Mouse (Mus musculus): Measurements from ENCODE around the gene Zfp992. TPM values are rescaled to one million over a fixed set of nuclear protein-coding genes. Genes with fewer than 3 reads are reported as not detected.
A peak's percentile ranks its signal among the peaks of the same experiment; 100 is the strongest.
"Not testable (repeated sequence)": the region's sequence is repeated elsewhere in the genome, so short reads cannot be mapped to it uniquely, and the experiment has no call there.

The Zfp992 gene
- polyA plus RNA-seq (2015; fragmentation: Nextera tagmentation; extraction: Ambion mirVana) = 2.7 TPM in 2 replicates

DNA sequence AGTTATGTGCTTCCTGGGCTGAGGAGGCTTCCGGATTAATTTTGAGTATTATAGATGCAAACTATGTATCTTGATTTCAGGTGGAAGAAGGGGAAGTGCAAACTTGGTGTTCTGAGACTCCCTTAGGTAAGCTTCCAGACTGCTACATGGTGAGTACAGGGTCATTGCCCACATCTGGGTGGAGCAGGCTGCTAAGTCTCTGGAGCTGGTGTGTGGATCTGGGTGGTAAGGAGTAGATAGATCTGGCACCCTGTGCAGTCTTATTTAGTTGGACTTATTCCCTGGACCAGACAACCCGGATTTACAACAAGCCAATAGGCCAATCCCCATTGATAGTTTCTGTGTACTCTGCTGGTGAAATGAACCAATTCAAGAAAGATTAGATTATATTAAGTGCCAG is at the start of gene Zfp992:
Gene Zfp992 (plus strand): TSS at position 74 of the 400 bp plus-strand sequence.
- not testable (repeated sequence) for H3K4me2 ChIP-seq (ENCODE audit: low read length); ATAC-seq; H3K4me3 ChIP-seq (ENCODE audit: low read length); H3K9ac ChIP-seq (ENCODE audit: low read depth, low read length); H3K36me3 ChIP-seq (ENCODE audit: control insufficient read depth, insufficient read depth, low read length); H3K27ac ChIP-seq (ENCODE audit: low read depth, low read length); H3K4me1 ChIP-seq (ENCODE audit: control insufficient read depth, insufficient read depth, low read depth, low read length); H3K27me3 ChIP-seq (replicated peaks; ENCODE audit: control insufficient read depth, insufficient read depth, low read length)
- 92% methylated on average over 2 of the region's 2 CpGs for WGBS
- H3K9me3 ChIP-seq (ENCODE audit: control insufficient read depth, low read length) = peaks cover 29% of the 10 kb centered on the region

GRCm38 (mm10) chr4:146429467-146429866 is 19.4 kb upstream of the Zfp992 start:
- H3K27me3 ChIP-seq (replicated peaks; ENCODE audit: control insufficient read depth, insufficient read depth, low read length); ATAC-seq: not testable (repeated sequence)
- 0% methylated on average over 1 of the region's 1 CpGs for WGBS

DNA sequence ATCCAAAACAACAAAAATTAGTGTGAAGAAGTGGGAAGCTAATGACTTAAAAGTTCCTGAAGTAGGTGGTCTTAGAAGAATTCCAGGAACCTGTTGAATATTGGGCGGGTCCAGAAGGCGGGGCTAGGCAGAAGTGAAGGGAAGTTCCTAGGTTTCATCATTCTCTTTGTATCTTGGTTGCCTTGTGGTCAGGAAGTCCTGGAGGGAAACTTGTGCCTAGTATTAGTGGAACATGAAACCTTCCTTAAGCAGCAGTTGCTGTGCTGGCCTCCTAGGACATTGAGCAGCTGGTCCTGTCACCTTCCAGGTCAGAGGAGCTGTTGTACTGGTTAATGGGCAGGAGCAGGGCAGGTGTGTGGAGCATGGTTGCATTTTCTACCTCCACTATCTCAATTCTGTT is 17.9 kb upstream of the Zfp992 start:
- not testable (repeated sequence) for H3K9ac ChIP-seq (ENCODE audit: low read depth, low read length); H3K4me1 ChIP-seq (ENCODE audit: control insufficient read depth, insufficient read depth, low read depth, low read length); H3K4me2 ChIP-seq (ENCODE audit: low read length); H3K4me3 ChIP-seq (ENCODE audit: low read length); H3K27ac ChIP-seq (ENCODE audit: low read depth, low read length); H3K36me3 ChIP-seq (ENCODE audit: control insufficient read depth, insufficient read depth, low read length); ATAC-seq; H3K27me3 ChIP-seq (replicated peaks; ENCODE audit: control insufficient read depth, insufficient read depth, low read length)
- peaks cover 12% of the 10 kb centered on the region for H3K9me3 ChIP-seq (ENCODE audit: control insufficient read depth, low read length)
- 66% methylated on average over 2 of the region's 2 CpGs for WGBS

More at GRCm38 (mm10) chr4:146429467-146429866, 19.4 kb upstream of the Zfp992 start:
- H3K27ac ChIP-seq (ENCODE audit: low read depth, low read length); H3K4me2 ChIP-seq (ENCODE audit: low read length); H3K9ac ChIP-seq (ENCODE audit: low read depth, low read length); H3K36me3 ChIP-seq (ENCODE audit: control insufficient read depth, insufficient read depth, low read length); H3K4me3 ChIP-seq (ENCODE audit: low read length); H3K4me1 ChIP-seq (ENCODE audit: control insufficient read depth, insufficient read depth, low read depth, low read length): not testable (repeated sequence)
- H3K9me3 ChIP-seq (ENCODE audit: control insufficient read depth, low read length) = peaks cover 11% of the 10 kb centered on the region

DNA sequence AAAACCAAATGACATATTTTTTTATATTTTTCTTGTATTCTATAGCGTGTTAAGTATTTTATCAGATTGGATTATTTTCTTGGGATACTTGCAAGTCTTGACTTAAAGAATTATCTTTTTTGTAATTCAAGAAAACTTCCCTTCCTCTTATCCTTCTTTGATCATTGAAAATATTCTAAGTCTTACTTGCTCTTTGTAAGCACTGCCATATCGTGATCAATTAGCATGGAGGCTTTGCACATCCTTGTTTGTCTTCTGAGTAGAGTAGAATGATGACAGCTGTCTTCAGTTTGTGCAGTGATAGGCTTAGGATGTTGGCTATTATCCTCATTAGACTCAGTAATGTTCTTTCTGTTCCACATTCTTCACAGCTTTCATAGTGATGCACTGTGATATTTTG is 13.3 kb upstream of the Zfp992 start:
- not testable (repeated sequence) for H3K27ac ChIP-seq (ENCODE audit: low read depth, low read length); H3K4me1 ChIP-seq (ENCODE audit: control insufficient read depth, insufficient read depth, low read depth, low read length); H3K9ac ChIP-seq (ENCODE audit: low read depth, low read length); H3K27me3 ChIP-seq (replicated peaks; ENCODE audit: control insufficient read depth, insufficient read depth, low read length); H3K36me3 ChIP-seq (ENCODE audit: control insufficient read depth, insufficient read depth, low read length); ATAC-seq; H3K4me3 ChIP-seq (ENCODE audit: low read length); H3K4me2 ChIP-seq (ENCODE audit: low read length)
- H3K9me3 ChIP-seq (ENCODE audit: control insufficient read depth, low read length) = peaks cover 14% of the 10 kb centered on the region
- WGBS = 84% methylated on average over 2 of the region's 2 CpGs

DNA sequence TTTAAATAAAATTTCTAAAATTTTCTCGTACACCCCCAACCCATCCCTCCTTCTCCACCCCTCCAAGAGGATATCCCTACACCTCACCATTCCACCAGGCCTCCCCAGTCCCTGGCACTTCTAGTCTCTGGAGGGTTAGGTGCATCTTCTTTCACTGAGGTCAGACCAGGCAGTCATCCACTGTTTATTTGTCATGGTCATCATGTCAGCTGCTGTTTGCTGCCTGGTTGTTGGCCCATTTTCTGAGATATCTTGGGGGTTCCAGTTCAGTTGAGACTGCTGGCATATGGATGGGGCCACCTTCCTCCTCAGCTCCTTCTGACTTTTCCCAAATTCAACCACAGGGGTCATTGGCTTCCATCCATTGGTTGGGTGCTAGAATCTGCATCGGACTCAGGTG is 11.6 kb upstream of the Zfp992 start:
- ATAC-seq; H3K36me3 ChIP-seq (ENCODE audit: control insufficient read depth, insufficient read depth, low read length); H3K27me3 ChIP-seq (replicated peaks; ENCODE audit: control insufficient read depth, insufficient read depth, low read length); H3K27ac ChIP-seq (ENCODE audit: low read depth, low read length); H3K4me2 ChIP-seq (ENCODE audit: low read length); H3K4me3 ChIP-seq (ENCODE audit: low read length); H3K9ac ChIP-seq (ENCODE audit: low read depth, low read length); H3K4me1 ChIP-seq (ENCODE audit: control insufficient read depth, insufficient read depth, low read depth, low read length): not testable (repeated sequence)
- peaks cover 10% of the 10 kb centered on the region for H3K9me3 ChIP-seq (ENCODE audit: control insufficient read depth, low read length)
- WGBS = 75% methylated on average over 1 of the region's 2 CpGs

- H3K9me3 ChIP-seq (ENCODE audit: control insufficient read depth, low read length) = peaks cover 24% of the 10 kb centered on the region
- H3K27me3 ChIP-seq (replicated peaks; ENCODE audit: control insufficient read depth, insufficient read depth, low read length); H3K4me1 ChIP-seq (ENCODE audit: control insufficient read depth, insufficient read depth, low read depth, low read length); H3K4me3 ChIP-seq (ENCODE audit: low read length); H3K4me2 ChIP-seq (ENCODE audit: low read length); H3K36me3 ChIP-seq (ENCODE audit: control insufficient read depth, insufficient read depth, low read length); H3K9ac ChIP-seq (ENCODE audit: low read depth, low read length); ATAC-seq; H3K27ac ChIP-seq (ENCODE audit: low read depth, low read length): not testable (repeated sequence)
Observed at GRCm38 (mm10) chr4:146444345-146444744, 4.5 kb upstream of the Zfp992 start.

DNA sequence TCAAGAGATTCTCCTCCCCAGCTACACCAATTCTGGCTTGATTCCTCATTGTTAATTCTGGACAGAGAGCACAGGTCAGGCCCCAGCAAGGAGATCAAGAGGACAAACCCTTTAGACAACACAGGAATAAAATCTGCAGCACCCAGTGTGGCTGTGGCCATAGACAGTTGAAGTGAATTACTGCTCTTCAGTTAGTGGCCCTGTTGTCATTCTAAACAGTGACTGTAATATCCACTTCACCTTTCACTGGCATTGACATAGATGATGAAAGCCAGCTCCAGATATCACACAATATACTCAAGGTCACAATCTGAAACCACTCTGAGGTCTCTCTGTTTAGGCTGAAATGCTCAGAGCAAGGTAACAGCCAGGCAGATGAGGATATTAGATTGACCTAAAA is 3.7 kb upstream of the Zfp992 start:
- peaks cover 24% of the 10 kb centered on the region for H3K9me3 ChIP-seq (ENCODE audit: control insufficient read depth, low read length)
- not testable (repeated sequence) for H3K9ac ChIP-seq (ENCODE audit: low read depth, low read length); H3K4me3 ChIP-seq (ENCODE audit: low read length); ATAC-seq; H3K4me2 ChIP-seq (ENCODE audit: low read length); H3K4me1 ChIP-seq (ENCODE audit: control insufficient read depth, insufficient read depth, low read depth, low read length); H3K27me3 ChIP-seq (replicated peaks; ENCODE audit: control insufficient read depth, insufficient read depth, low read length); H3K36me3 ChIP-seq (ENCODE audit: control insufficient read depth, insufficient read depth, low read length); H3K27ac ChIP-seq (ENCODE audit: low read depth, low read length)

DNA sequence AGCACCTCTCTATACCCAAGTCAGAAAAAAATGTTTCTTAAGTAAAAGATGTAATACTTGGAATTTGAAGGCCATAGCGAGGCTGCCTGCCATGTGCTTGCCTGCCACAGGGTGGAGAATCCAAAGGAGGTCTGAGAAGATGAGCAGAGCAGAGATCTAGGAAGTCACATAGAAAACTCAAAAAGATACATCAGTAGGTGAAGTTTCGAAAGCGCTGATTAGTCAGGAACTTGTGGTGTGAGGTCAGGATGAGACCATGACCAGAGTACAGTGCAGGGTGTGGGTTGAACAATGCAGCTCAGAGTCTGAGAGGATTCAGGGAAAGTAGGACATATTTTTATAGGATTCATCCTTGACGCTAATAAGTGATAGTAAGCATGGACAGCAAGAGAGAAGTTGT is 2.7 kb upstream of the Zfp992 start:
- not testable (repeated sequence) for H3K4me2 ChIP-seq (ENCODE audit: low read length)

GRCm38 (mm10) chr4:146447016-146447415 is 1.8 kb upstream of the Zfp992 start:
- not testable (repeated sequence) for H3K4me2 ChIP-seq (ENCODE audit: low read length); H3K27me3 ChIP-seq (replicated peaks; ENCODE audit: control insufficient read depth, insufficient read depth, low read length); H3K4me3 ChIP-seq (ENCODE audit: low read length); H3K9ac ChIP-seq (ENCODE audit: low read depth, low read length); H3K27ac ChIP-seq (ENCODE audit: low read depth, low read length); ATAC-seq; H3K4me1 ChIP-seq (ENCODE audit: control insufficient read depth, insufficient read depth, low read depth, low read length); H3K36me3 ChIP-seq (ENCODE audit: control insufficient read depth, insufficient read depth, low read length)
- WGBS = 87% methylated on average over 2 of the region's 2 CpGs
- H3K9me3 ChIP-seq (ENCODE audit: control insufficient read depth, low read length) = peaks cover 24% of the 10 kb centered on the region

More for the DNA sequence above, 2.7 kb upstream of the Zfp992 start:
- not testable (repeated sequence) for H3K9ac ChIP-seq (ENCODE audit: low read depth, low read length); H3K27me3 ChIP-seq (replicated peaks; ENCODE audit: control insufficient read depth, insufficient read depth, low read length); ATAC-seq; H3K36me3 ChIP-seq (ENCODE audit: control insufficient read depth, insufficient read depth, low read length); H3K27ac ChIP-seq (ENCODE audit: low read depth, low read length); H3K4me1 ChIP-seq (ENCODE audit: control insufficient read depth, insufficient read depth, low read depth, low read length); H3K4me3 ChIP-seq (ENCODE audit: low read length)
- peaks cover 24% of the 10 kb centered on the region for H3K9me3 ChIP-seq (ENCODE audit: control insufficient read depth, low read length)
- 76% methylated on average over 4 of the region's 4 CpGs for WGBS

DNA sequence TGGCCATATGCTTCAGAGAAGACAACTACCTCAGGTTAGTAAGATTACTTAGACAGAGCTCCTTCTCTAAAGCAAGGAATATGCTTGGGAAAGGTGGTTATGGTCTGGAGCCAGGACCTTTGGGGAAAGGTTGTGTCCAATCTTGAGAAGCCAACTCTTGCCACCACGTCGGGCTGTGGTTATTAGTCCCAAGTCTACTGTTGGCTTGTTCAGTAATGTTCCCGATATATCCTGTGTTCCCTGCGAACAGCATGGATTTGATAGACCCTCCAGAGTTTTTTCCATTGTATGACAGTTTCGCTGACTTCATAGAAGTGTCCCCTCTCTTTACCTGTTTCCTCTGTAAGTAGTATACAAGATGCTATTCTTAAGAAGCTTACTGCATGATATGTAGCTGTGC is 888 bp downstream of the Zfp992 start:
- H3K4me3 ChIP-seq (ENCODE audit: low read length); H3K4me1 ChIP-seq (ENCODE audit: control insufficient read depth, insufficient read depth, low read depth, low read length); H3K27me3 ChIP-seq (replicated peaks; ENCODE audit: control insufficient read depth, insufficient read depth, low read length); H3K4me2 ChIP-seq (ENCODE audit: low read length); H3K27ac ChIP-seq (ENCODE audit: low read depth, low read length); H3K36me3 ChIP-seq (ENCODE audit: control insufficient read depth, insufficient read depth, low read length); H3K9ac ChIP-seq (ENCODE audit: low read depth, low read length): not testable (repeated sequence)
- 86% methylated on average over 5 of the region's 5 CpGs for WGBS
- ATAC-seq = 0 out of 2 replicates have a peak, but pooled peaks have one; percentile 37
- peaks cover 31% of the 10 kb centered on the region for H3K9me3 ChIP-seq (ENCODE audit: control insufficient read depth, low read length)

Measured in hindbrain, embryonic 16.5 days (tissue).